Mouse (Mus musculus) hindbrain, embryonic 12.5 days (tissue): ENCODE measurements around the gene Cacng1. TPM values are rescaled to one million over a fixed set of nuclear protein-coding genes. Genes with fewer than 3 reads are reported as not detected.

Experiments used
- ATAC-seq: fragments of 200-750 bp; cut with Nextera tagmentation; 2 replicates; pipeline ENCODE4 v1.8.0; 2017; ENCODE audit warnings: moderate TSS enrichment; ENCODE audit not compliant: low FRiP score
- H3K27ac ChIP-seq: fragments of 300-500 bp; sonication (generic); 2 replicates; pipeline ENCODE4 v1.5.1; 2016; ENCODE audit warnings: mild to moderate bottlenecking
- H3K27me3 ChIP-seq: fragments of 300-500 bp; sonication (generic); 2 replicates; pipeline ENCODE4 v1.6.1; 2016; ENCODE audit warnings: mild to moderate bottlenecking
- H3K36me3 ChIP-seq: fragments of 300-500 bp; sonication (generic); 2 replicates; pipeline ENCODE4 v1.6.1; 2016; ENCODE audit warnings: mild to moderate bottlenecking
- H3K4me1 ChIP-seq: fragments of 300-500 bp; sonication (generic); 2 replicates; pipeline ENCODE4 v1.6.1; 2016
- H3K4me2 ChIP-seq: fragments of 300-500 bp; sonication (generic); replicated peaks from 2 replicates; pipeline ENCODE4 v1.6.1; 2016; ENCODE audit warnings: mild to moderate bottlenecking
- H3K4me3 ChIP-seq: fragments of 300-500 bp; sonication (generic); 2 replicates; pipeline ENCODE4 v1.5.1; 2016; ENCODE audit warnings: mild to moderate bottlenecking
- H3K9ac ChIP-seq: fragments of 300-500 bp; sonication (generic); 2 replicates; pipeline ENCODE4 v1.6.1; 2016; ENCODE audit warnings: mild to moderate bottlenecking, moderate library complexity
- H3K9me3 ChIP-seq: fragments of 300-500 bp; sonication (generic); replicated peaks from 2 replicates; pipeline ENCODE4 v1.6.1; 2016; ENCODE audit warnings: mild to moderate bottlenecking
- WGBS: fragments of 180-500 bp; shearing (Covaris S2); methylation state at CpG from one replicate; pipeline ENCODE4 v1.1.7; 2016; 5-methylcytosine and 5-hydroxymethylcytosine counted together
- polyA plus RNA-seq: library from polyadenylated mRNA; unstranded; fragments of >200 nt; fragmentation: Nextera tagmentation; extraction: Ambion mirVana; gene quantifications from 2 replicates; pipeline ENCODE4 v1.2.1, GENCODE M21; 2016

The Cacng1 gene
- polyA plus RNA-seq, 1 experiment from 2014 or later = 0.50 TPM

GRCm38 (mm10) chr11:107674006-107674405, 42.3 kb downstream of the Cacng1 start:
- no peak for ATAC-seq
- Histone ChIP-seq H3K36me3 (peaks cover 41% of the 10 kb centered on the region), H3K4me3 (no peak overlapping the region), H3K4me2 (no peak overlapping the region), H3K27me3 (no peaks in the 10 kb centered on the region), H3K4me1 (peaks cover 14% of the 10 kb centered on the region), H3K9me3 (no peaks in the 10 kb centered on the region), H3K27ac (no peak overlapping the region), H3K9ac (no peak overlapping the region)
- WGBS = 88% methylated on average over 5 of the region's 5 CpGs

- no peak for ATAC-seq
- peaks cover 74% of the 10 kb centered on the region for H3K36me3 ChIP-seq
- WGBS = 82% methylated on average over 4 of the region's 4 CpGs
These were observed 47.3 kb downstream of the Cacng1 start for GRCm38 (mm10) chr11:107668977-107669376.

GRCm38 (mm10) chr11:107668223-107668622, 48.1 kb downstream of the Cacng1 start:
- H3K36me3 ChIP-seq = peaks cover 72% of the 10 kb centered on the region
- no peaks in the 10 kb centered on the region for H3K27me3 ChIP-seq
- H3K4me3 ChIP-seq = no peak overlapping the region
- H3K9ac ChIP-seq = no peak overlapping the region
- H3K9me3 ChIP-seq = no peaks in the 10 kb centered on the region
- H3K4me1 ChIP-seq = no peaks in the 10 kb centered on the region
- H3K27ac ChIP-seq = no peak overlapping the region
- 91% methylated on average over 6 of the region's 6 CpGs for WGBS
- H3K4me2 ChIP-seq = no peak overlapping the region
- no peak for ATAC-seq

More at GRCm38 (mm10) chr11:107668977-107669376, 47.3 kb downstream of the Cacng1 start:
- Histone ChIP-seq H3K4me3 (no peak overlapping the region), H3K9ac (no peak overlapping the region), H3K9me3 (no peaks in the 10 kb centered on the region), H3K27me3 (no peaks in the 10 kb centered on the region), H3K4me1 (no peaks in the 10 kb centered on the region), H3K4me2 (no peak overlapping the region), H3K27ac (no peak overlapping the region)

GRCm38 (mm10) chr11:107667542-107667941, 48.8 kb downstream of the Cacng1 start:
- H3K9me3 ChIP-seq = no peaks in the 10 kb centered on the region
- H3K9ac ChIP-seq = no peak overlapping the region
- no peaks in the 10 kb centered on the region for H3K27me3 ChIP-seq
- H3K4me3 ChIP-seq = no peak overlapping the region
- no peak overlapping the region for H3K4me2 ChIP-seq
- ATAC-seq = no peak
- H3K36me3 ChIP-seq = peaks cover 70% of the 10 kb centered on the region
- 93% methylated on average over 2 of the region's 2 CpGs for WGBS
- H3K27ac ChIP-seq = no peak overlapping the region
- no peaks in the 10 kb centered on the region for H3K4me1 ChIP-seq

GRCm38 (mm10) chr11:107662666-107663065, 53.7 kb downstream of the Cacng1 start:
- Histone ChIP-seq H3K9me3 (no peaks in the 10 kb centered on the region), H3K27ac (no peak overlapping the region), H3K9ac (no peak overlapping the region), H3K36me3 (peaks cover 49% of the 10 kb centered on the region), H3K4me2 (no peak overlapping the region), H3K4me1 (no peaks in the 10 kb centered on the region), H3K27me3 (no peaks in the 10 kb centered on the region), H3K4me3 (no peak overlapping the region)
- WGBS = 84% methylated on average over 5 of the region's 5 CpGs
- ATAC-seq = no peak

GRCm38 (mm10) chr11:107660452-107660851, 55.9 kb downstream of the Cacng1 start:
- ATAC-seq = no peak
- peaks cover 41% of the 10 kb centered on the region for H3K36me3 ChIP-seq
- 97% methylated on average over 4 of the region's 4 CpGs for WGBS

GRCm38 (mm10) chr11:107657117-107657516, 59.2 kb downstream of the Cacng1 start:
- WGBS = 83% methylated on average over 5 of the region's 5 CpGs
- no peak overlapping the region for H3K9ac ChIP-seq
- no peak for ATAC-seq
- H3K4me3 ChIP-seq = no peak overlapping the region
- no peaks in the 10 kb centered on the region for H3K27me3 ChIP-seq
- H3K27ac ChIP-seq = no peak overlapping the region
- H3K36me3 ChIP-seq = peaks cover 30% of the 10 kb centered on the region
- no peak overlapping the region for H3K4me2 ChIP-seq
- H3K4me1 ChIP-seq = no peaks in the 10 kb centered on the region
- H3K9me3 ChIP-seq = no peaks in the 10 kb centered on the region

More at GRCm38 (mm10) chr11:107660452-107660851, 55.9 kb downstream of the Cacng1 start:
- no peak overlapping the region for H3K4me2 ChIP-seq
- H3K4me3 ChIP-seq = no peak overlapping the region
- H3K9me3 ChIP-seq = no peaks in the 10 kb centered on the region
- H3K4me1 ChIP-seq = no peaks in the 10 kb centered on the region
- H3K27me3 ChIP-seq = no peaks in the 10 kb centered on the region
- no peak overlapping the region for H3K27ac ChIP-seq
- no peak overlapping the region for H3K9ac ChIP-seq

- no peaks in the 10 kb centered on the region for H3K27me3 ChIP-seq
- H3K36me3 ChIP-seq = peaks cover 21% of the 10 kb centered on the region
These were observed 60.8 kb downstream of the Cacng1 start for GRCm38 (mm10) chr11:107655538-107655937.

More at GRCm38 (mm10) chr11:107655538-107655937, 60.8 kb downstream of the Cacng1 start:
- ATAC-seq = no peak
- Histone ChIP-seq H3K4me1 (0 out of 2 replicates have a peak, but pooled peaks cover 5% of the 10 kb centered on the region), H3K9ac (no peak overlapping the region), H3K4me3 (no peak overlapping the region), H3K27ac (no peak overlapping the region), H3K4me2 (no peak overlapping the region), H3K9me3 (no peaks in the 10 kb centered on the region)
- WGBS = 87% methylated on average over 4 of the region's 4 CpGs

Other genes starting within 250 kb of the Cacng1 start
- gene Pitpnc1, start 245.8 kb downstream of the Cacng1 start, polyA plus RNA-seq = 36.5 and 37.1 TPM in 2 replicates
- 172 and 177 TPM in 2 replicates for gene Psmd12, start 237.0 kb downstream of the Cacng1 start, polyA plus RNA-seq
- gene Helz, start 168.6 kb downstream of the Cacng1 start, polyA plus RNA-seq = 21.4 and 22.6 TPM in 2 replicates
- gene Cacng4, start 78.0 kb upstream of the Cacng1 start, polyA plus RNA-seq = 35.8 and 37.4 TPM in 2 replicates
- 2.3 and 2.6 TPM in 2 replicates for gene Cacng5, start 198.5 kb upstream of the Cacng1 start, polyA plus RNA-seq